Mouse (Mus musculus) cerebellum, postnatal 25 days (tissue): ENCODE measurements around the gene Camk2d.
A peak's percentile ranks its signal among the peaks of the same experiment; 100 is the strongest.

Experiments
- DNase-seq, 2 experiments: peaks; one replicate each; pipeline ENCODE4 v3.0.0; 2021; ENCODE audit warnings: mixed read lengths in 2 of 2

Gene Camk2d

DNA sequence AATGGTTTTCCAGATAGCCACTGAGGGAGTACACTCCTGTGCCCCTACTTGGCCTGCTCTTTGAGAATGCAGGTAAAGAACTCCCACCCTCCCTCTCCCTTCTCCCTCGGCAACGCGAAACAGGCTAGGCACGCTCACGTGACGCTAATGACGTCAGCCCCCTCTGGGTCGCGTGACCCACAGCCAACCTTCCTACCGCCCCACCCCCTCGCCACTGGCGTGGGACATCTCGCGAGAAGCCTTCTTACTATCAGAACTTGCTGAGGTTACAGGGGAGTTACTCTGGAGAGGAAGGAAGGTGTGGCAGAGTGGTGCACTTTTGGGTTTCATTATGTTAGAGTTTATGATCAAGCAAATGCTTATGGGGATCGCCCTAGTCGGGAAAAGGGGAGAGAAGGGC is at the start of gene Camk2d:
TSS of gene Camk2d (plus strand) at position 217 of the 400 bp plus-strand sequence.
- DNase-seq: peak; percentile 97 to 99

DNA sequence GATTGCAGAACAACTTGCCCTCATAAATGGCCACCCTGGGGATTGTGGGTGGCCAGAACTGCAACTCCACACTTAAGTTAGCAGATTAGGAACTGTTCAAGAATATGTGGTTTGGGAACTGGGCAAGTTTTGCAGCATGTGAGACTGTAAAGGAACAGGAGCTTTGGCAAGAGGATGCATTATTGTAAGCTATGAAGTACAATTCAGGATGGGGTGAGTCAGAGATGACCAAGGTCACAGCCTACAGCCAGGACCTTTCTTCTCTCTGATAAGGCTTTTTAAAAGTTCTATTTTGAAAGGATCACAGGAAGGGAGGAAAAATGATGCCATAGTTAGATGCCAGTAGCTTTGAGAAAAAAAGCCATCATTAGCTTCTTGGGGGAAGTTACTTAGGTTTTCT is 48.2 kb upstream of the Camk2d start:
- DNase-seq: no peak

DNA sequence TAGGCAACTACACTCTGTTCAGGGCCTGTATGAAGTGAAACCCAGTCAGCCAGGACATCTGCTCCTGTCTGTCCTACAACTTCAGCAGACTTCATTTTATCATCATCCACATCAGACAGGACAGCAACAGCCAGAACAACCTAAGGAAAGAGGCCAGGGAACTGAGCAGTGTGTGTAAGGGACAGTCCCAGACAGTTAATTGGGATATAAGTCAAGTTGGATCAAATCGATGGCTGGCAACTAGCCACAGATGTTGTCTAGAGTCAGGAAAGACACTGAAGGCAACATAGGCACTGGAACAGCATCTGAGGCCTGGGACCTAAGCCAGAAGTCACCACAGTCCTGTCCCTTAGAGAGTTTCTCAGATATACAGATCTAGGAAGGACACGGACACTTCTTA is 32.5 kb upstream of the Camk2d start:
- peak in 1 of 2 experiments; percentile 3 for DNase-seq

DNA sequence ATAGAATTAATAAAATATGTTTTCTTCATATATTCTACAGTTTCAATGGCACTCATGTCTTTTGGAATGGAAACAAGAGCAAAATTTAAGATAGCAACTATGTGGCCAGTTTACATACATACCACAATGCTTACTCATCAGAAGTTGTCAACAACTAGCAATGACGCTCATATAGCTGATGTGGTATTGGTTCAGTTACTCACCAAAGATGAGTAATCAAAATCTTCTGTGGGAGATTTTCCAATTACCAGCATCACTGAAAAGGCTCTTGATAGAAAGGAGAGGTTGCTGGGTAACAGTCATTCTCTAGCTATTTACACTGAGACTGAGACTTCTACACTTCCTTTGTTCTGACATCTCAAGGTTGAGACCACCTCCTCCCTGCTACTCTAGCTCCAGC is 25.5 kb upstream of the Camk2d start:
- DNase-seq: no peak

DNA sequence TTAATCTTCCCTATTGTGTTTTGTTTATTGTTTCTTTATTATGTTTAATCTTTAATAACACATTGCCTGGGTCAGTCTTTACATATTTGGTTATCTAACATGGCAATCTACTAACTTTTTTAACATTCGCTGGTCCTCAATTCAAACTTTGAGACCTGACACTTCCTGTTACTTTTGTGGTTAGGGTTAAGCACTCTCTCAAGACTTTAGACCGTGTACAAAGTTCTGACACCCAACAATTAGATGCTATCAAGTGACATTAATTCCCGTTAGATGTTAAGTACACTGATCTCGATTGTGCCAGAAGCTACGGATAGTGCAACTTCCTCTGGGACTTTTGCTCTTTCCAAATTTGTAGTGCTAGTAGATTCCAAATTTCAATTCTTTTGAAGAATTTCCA is 23.2 kb upstream of the Camk2d start:
- no peak for DNase-seq

DNA sequence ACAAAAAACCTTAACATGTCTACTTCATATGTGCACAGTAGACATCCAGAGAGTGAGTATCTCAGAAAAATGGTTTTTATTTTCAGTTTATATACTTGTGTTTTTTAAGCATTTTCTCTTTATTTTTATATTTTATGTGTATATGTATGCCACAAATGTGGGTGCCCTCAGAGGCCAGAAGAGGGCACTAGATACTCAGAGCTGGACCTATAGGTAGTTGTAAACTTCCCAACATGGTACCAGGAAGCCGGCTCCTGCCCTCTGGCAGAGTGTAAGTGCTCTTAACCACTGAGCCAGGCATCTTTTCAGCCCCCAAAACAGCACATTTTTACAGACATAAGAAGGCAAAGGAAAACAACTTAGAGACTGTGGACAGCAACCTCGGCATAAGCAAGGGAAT is 20.2 kb upstream of the Camk2d start:
- peak in 1 of 2 experiments; percentile 20 for DNase-seq

DNA sequence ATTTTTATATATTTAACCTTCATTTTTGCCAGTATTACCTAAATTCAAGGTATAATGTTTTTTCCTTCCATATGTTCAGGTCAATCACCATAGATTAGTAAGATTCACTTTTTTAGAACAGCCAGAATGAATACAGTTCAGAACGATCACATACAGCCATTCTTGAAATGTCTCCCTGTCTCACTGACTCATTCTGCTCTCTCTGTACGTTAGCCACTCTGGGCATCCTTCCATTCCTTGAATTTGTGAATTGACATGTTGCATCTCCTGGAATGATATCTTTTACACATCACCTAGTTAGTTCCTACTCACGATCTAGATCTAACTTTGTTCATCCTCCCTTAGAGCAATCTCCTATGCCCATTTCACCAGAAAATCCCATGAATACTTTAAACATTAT is 10.0 kb upstream of the Camk2d start:
- DNase-seq: no peak

DNA sequence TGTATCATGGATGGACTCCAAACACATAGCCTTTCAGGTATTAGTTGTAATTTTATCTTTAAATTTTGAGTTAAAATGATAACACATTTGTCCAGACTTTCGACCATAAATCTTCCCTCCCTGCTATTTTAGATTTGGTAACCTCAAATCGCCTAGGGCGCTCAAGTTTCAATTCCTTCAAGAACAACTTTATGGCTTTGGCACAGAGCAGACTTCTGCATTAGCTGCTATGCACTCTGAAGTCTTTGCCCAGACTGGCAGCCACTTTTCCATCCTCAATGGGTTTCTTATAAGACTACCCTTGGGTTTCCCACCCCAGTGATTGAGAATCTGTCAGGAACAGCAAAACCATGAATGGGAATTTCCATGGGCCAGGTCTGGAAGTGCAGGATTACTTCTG is 8.6 kb upstream of the Camk2d start:
- no peak for DNase-seq

DNA sequence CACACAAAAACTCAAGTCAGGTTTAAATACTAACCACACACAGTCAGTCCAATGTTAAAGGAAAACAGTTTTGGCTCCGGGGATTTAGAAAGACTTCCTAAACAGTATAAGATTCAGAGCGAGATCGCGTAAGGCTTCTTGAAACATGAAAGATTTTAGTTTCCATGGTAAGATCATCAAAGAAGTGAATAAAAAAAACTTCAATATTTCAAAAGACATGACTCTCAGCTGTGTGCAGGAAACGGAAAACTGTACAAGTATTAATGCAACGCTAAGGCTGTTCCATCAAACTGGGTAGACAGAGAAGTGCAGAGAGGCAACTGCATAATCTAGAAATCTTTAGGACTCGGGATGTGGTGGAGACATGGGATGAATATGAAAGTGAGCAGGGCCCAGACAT is 6.5 kb upstream of the Camk2d start:
- DNase-seq: no peak

DNA sequence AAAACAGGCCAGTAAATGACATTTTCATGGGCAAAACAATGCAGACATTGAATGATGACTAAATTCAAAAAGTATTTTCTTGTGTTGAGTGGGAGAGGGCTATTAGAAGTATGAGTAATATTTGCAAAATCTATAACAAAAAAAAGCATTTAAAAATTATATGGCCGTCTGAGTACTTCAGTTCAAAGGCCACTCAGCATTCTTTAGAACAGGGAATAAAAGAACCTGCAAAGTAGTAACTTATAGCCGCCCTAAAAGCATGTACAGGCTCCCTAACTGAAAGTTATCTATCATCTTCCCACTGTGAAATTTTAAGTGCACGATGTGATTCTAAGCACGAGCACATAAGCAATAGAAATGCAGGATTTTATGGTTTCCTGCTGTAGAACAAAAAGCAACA is 646 bp upstream of the Camk2d start:
- DNase-seq: no peak

DNA sequence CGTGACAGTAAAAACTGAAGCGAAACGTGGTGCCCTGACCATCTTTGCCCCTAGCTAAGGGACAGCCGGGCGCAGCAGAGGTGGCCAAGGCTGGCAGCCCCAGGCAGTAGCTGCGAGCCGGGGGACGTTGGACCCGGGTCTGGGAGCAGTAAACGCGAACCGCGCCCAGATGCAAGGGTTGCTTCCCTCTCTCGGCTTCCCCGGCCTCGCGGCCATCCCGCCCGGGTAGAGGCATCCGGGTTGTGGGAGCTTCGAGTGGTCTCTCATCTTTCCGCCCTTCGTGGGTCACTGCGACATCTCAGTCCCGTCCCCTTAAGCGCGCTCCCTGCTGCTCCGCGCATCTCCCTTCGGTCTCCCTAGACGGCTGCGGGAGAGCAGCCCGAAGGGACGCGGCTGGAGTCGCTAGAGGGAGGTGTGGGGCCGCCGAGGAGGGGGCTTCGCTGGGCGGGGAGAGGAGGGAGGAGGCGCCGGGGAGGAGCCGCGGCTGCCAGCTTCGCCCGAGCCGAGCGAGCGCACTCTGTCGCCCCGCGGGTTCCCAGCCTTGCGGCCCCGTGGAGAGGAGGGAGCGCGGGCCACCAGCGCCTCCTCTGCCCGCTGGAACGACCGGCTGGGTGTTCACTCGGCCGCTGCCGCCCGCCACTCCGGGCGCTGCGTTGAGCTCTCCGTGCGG is 524 bp downstream of the Camk2d start:
- DNase-seq: peak; percentile 88 to 90

DNA sequence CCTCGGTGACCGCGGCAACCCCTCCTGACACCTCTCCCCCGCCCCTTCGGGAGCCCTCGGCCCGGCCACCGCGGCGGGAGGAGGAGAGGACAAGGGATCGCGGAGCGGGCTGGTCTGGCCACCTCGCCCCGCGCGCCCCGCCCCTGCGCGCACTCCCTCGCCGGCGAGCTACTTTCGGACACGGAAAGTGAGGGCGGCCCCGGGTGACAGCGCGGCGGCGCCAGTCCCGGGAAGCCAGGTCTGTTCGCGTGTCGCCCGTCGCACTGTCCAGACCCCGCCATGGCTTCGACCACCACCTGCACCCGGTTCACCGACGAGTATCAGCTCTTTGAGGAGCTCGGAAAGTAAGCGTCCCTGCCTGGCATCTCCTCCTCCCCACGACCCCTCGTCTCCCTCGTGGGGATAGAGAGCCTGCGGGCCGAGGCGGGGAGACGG is 1.1 kb downstream of the Camk2d start:
- peak in 1 of 2 experiments; percentile 92 for DNase-seq

DNA sequence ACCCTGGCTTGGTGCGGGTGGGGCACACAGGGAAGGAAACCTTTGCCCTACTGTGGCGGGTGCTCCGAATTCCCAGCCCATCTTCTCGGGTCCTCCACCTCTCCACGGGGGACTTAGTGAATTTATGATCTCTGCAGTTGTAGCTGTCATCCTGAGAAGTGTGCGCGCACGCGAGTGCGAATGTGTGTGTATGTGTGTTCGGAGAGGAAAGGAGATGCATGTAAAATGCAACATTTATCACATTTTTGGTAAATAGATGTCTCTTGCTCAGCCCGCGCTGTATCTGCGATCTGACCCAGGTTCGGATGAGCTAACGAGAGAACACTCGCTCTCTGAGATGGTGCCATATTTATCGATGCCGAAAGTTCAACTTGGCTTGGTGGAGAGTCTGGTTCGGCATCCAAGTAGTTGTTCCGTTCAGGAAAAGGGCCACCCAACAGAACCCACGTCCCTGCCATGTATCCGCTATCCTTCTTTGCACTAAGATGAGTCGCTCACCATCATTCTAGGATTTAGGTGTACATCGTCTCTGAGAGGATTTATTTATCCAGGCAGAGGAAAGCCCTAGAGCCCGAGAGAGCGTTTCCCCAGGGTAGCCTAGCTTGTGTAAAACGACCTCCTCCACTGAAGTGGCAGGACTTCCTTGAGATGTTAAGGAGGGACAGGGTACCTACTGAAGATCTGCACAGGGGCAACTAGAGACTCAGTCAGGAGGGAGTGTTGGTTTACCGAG is 1.7 kb downstream of the Camk2d start:
- DNase-seq: peak in 1 of 2 experiments; percentile 67

DNA sequence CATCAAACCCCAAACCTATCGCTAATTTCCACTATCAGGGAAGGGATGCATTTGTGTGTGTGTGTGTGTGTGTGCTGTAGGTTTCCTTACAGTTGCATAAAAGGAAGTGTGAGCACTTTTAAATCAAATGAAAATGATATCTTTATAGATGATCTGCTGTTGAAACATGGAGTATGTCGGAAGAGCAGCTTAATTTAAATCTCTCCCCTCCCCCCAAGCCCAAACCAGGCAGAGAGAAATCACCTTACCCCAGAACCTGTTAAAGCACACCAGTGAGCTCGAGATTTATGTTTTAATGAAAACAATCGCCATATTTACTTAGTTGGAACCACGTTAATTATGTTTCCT is 2.2 kb downstream of the Camk2d start:
- DNase-seq: no peak

DNA sequence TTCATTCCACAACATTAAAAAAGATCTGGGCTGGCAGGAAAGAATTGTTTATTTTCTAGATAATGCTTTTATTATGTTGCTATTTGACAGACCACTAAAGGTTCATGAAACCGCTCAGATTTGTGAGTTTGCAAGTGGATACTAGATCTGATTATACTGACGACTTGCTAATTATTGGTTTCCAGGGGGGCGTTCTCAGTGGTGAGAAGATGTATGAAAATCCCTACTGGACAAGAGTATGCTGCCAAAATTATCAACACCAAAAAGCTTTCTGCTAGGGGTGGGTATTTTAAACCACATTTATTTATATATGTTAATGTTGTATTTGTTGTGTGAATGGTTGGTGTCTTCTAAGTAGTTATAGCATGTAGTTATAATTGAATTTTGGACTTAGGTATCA is 2.8 kb downstream of the Camk2d start:
- DNase-seq: no peak

DNA sequence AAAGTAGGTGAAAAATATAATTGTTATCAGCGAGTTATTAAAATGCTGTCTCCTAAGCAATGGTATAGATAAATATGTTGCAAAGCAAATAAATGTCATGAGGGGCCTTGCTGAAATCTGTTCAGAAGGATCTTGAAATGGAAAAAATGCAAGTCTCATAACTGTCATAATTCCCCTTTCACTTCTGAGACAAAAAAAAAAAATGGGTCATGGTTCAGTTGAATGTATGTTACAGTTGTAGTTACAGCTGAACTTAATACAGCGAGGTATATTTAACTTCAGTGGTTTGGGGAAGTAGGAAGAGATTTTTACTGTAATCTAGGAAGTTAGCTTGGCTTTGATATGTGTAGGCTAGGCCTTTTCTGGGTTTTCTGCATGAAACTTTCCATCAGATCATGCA is 3.2 kb downstream of the Camk2d start:
- DNase-seq: no peak

DNA sequence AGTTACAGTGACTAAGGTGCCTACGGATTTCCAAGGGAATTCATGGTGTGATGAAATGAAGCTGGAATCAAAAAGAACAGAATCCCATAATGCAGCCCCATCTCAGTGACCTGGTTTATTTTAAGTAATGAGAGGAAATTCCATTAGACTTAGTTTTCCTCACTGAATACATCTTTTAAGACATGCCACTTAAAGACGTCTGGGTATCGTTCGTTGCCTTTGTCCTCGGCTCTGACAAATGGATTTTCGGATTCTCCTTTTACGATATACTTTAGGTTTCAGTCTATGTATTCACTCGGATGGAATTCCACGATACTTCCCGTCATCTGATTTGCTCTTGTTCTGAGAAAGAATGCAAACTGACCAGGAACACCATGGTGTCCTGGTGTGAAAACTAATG is 3.8 kb downstream of the Camk2d start:
- no peak for DNase-seq

DNA sequence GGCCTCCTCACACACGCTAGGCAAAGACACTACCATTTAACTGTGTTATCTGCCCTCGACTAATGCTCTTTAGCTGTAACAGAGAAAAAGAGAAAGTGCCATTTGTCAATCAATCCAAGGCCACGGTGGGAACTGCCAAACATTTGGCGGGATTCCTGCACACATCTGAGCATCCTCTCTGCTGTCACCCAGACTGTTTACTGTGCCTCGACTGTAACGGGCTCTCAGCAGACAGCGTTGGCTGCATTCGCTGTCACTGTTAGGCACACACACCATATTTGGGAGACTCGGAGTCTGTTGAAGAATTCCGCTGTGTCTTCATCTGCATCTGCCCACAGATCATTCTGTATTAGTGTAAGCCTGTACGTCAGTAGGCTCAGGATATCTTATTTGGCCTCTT is 6.7 kb downstream of the Camk2d start:
- DNase-seq: no peak

DNA sequence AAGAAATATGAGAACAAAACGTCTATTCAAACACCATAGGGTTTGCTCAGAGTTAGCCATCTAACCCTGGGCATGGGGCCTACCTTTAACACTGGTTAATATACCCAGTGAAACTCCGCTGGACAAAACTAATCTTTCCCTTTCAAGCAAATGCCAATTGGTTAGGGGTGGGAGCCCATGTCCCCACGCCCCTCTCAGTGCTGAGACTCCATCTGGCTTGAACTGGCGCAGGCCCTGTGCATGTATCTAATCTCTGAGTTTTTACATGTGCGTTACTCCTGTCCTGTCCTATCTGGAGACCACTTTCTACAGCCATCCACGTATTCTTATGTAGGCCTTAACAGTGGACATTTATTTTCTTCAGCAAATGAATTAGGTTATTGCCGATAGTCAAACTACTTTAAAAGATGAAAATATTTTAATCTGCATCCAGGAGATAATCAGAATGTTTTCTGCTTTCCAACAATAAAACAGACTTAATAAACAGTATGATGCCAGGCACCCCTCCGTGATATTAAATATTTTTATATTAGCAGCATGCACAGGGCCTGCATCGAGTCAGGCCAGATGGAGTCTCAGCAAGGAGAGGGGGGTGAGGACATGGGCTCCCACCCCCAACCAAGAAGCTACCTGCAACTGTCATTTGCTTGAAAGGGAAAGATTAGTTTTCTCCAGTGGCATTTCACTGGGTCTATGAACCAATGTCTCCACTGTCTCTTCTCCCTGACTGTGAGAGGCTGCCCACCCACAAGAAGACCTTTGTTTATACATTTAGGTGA is 8.7 kb downstream of the Camk2d start:
- DNase-seq: peak; percentile 53 to 68

DNA sequence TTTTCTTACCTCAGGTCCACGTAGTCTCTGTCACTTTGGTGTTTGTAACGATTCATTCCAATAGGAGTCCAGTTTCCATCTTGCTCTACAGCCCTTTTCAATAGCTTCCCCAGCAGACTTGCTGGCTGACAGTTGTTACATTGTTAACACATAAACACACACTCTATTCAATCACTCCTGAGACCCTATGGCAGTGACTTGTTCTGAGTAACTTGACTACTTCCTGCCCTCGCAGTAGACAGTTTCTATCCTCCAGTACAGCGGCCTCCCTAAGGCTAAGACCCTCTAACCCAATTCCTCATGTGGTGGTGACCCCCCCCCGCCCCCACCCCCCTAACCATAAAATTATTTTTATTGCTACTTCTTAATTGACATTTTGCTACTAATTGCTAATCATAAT is 13.2 kb downstream of the Camk2d start:
- no peak for DNase-seq

DNA sequence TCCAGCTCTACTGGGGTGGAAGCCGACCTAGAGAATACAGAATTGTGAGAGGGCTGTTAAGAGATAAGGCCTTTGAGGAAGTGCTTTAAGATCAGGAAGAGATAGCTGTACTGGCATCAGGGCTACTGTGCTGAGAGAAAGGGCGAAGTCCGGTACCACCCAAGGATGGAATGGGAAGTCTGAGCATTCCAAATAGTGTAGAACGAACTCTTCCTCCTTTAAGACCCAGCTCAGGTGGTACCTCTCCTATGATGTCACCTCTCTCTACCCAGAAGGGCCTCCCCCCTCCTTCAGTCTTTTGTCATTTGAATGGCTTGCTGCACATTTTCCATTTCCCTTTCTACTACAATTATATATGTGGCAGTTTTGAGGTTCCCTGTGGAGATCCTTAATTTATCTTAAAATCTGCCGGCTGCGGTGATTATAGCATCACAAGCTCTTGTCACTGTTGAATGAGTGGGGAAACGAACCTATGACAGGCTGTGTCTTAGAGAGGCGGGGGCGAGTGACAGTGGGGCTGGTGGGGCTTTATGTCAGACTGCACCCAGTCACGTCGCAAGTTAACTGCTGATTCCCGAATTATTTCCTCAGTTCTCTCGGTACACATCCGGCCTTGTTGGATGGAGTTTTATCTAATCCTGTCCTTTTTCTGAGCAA is 13.8 kb downstream of the Camk2d start:
- no peak for DNase-seq

DNA sequence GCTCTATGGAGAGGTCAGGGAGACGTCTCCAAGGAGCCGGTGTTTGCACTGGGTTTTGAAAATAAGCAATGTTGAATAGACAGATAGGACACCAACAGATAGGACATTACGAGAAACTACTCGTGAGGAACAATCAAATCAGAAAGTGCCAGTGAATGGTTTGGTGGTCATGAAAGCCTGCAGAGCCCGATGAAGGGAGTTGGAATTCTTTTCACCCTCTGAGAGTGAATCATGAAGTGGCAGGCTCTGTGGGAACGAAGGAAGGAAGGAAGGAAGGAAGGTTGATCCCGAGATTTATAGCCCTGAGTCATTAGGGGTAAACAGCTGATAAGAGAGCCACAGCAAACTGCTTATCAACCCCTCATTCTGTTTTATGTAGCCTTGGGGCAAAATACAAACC is 15.5 kb downstream of the Camk2d start:
- no peak for DNase-seq

DNA sequence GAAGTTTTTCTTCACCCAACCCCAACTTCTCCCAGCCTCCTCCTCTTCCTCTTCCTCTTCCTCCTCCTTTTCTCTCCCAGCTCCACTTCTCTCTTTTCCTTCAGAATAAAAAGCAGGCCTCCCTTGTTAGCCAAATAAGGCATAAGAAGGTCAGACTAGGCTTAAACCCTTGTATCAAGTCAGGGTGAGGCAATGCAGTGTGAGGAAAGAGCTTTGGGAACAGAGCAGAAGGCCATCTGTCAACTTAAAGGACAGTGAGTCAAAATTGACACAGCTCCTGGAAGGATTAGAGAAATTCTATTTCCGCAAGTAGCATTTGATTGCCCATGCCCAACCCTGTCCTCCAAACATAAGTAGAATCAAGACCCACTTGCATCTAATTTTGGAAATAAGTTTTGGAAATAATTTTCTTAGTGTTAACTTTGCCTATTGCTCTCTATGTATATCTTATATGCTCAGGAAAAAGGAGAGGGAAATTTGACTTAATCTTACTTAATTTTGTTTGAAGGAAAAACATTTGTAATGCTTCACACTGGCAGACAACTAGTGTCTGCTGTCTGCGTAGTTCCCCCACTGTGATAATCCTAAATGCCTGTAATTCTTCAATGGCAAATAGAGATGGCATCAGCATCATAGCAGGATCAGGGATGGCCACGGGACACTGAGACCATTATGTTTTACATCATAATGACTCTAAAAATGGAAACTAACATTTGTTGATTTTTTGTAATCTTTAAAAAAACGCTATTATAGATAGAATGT is 16.8 kb downstream of the Camk2d start:
- DNase-seq: peak in 1 of 2 experiments; percentile 44
